ENCODE assay signal across 7 mouse cellular contexts in genomic region chr12:76670533-76671086, GRCm38 (mm10). TPM values are rescaled to one million over a fixed set of nuclear protein-coding genes. Genes with fewer than 3 reads are reported as not detected.
DNase-seq lines count a peak whose midpoint lies in the region; ATAC-seq lines count a peak whose summit lies in the region.

No protein-coding gene starts in this region.

- ATAC-seq in megakaryocyte, adult 5-6 weeks (ENCODE audit: poor library complexity, severe bottlenecking), result peak; percentile 56; the same call in 1 of the 2 replicates

- DNase-seq in layer of hippocampus, adult 11-12 months (ENCODE audit: low spot score), result peak; percentile 34
- no peak for DNase-seq in layer of hippocampus, postnatal 25 days (ENCODE audit: extremely low spot score in 1 of 2, low spot score in 1 of 2)
- DNase-seq in c-Kit-positive CD71-negative TER-119-negative erythroid progenitor cells, embryonic 14.5 days (ENCODE audit: low read depth), result peak; percentile 37
- DNase-seq in cerebellum, postnatal 25 days, result peak; percentile 66 to 68
- no peak for DNase-seq in thymus, postnatal 10 days (ENCODE audit: low spot score in 2 of 2)
- DNase-seq in ovary, postnatal 36 days (ENCODE audit: low spot score), result no peak

RNA-seq across cellular contexts. Expression of gene Sptb, which starts 39.7 kb away (rescaled TPM):
- total RNA-seq in layer of hippocampus, postnatal 25 days (2021), result 100 to 1,000 TPM; 119 to 124 TPM
- 1.3 and 2.3 TPM in 2 replicates for total RNA-seq in megakaryocyte, adult 5-6 weeks (2015)
- total RNA-seq in megakaryocyte, adult 5-6 weeks (2017), result 2.4 and 6.1 TPM in 2 replicates

Comparison
In these comparisons a context has a peak if more than half of its experiments do, and no peak if none do; other contexts are left out.
1. DNase-seq: peak in layer of hippocampus, adult 11-12 months (single experiment), c-Kit-positive CD71-negative TER-119-negative erythroid progenitor cells, embryonic 14.5 days (single experiment) and cerebellum, postnatal 25 days (2 of 2); none in layer of hippocampus, postnatal 25 days (0 of 2), thymus, postnatal 10 days (0 of 2) and ovary, postnatal 36 days (single experiment).
2. RNA of gene Sptb, which starts 39.7 kb away (total RNA-seq): 119 to 124 TPM in layer of hippocampus, postnatal 25 days; 1.3 to 6.1 TPM in megakaryocyte, adult 5-6 weeks; every median in the first group is over 10 times any median in the second.